Mouse (Mus musculus): ENCODE measurements around the gene Mitf.

DNA sequence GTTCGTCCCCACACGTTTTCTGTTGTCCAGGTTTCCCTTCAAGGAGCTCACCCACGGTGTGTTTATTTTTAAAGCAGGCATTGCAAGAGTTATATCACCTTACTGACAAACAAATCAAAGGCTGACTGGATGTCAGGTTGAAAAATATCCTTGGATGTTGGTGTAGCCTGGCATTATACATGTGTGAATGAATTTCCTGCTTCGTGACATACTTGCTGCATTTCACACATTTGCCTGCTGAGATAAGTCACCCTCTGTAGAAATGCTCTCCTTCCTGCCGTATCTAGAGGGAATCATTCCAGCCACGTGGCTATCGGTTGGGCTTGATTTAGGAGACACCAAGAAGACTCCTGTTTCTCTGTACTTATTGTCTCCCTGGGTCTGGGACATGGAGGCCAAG is 17.2 kb upstream of the Mitf start:
- no peak for TF ChIP-seq CTCF (conservative IDR thresholded peaks at IDR 0.05; ENCODE audit: low read length)
- TF ChIP-seq NANOG (IDR thresholded peaks at IDR 0.05; ENCODE audit: borderline replicate concordance, low read length): no peak
- TF ChIP-seq POU5F1 (IDR thresholded peaks at IDR 0.05; ENCODE audit: borderline replicate concordance, low read length): no peak

All from E14TG2a.4 (cell line).